Mouse (Mus musculus) cerebellum, adult 18-20 months (tissue): ENCODE results near the gene Spats1.
"Not testable (repeated sequence)": the region's sequence is repeated elsewhere in the genome, so short reads cannot be mapped to it uniquely, and the experiment has no call there.

Experiments
- DNase-seq, 2 experiments: peaks; one replicate each; pipeline ENCODE4 v3.0.0; 2021

Spats1 gene

GRCm38 (mm10) chr17:45488321-45489254, 13.4 kb upstream of the Spats1 start:
- DNase-seq, result no peak

DNA sequence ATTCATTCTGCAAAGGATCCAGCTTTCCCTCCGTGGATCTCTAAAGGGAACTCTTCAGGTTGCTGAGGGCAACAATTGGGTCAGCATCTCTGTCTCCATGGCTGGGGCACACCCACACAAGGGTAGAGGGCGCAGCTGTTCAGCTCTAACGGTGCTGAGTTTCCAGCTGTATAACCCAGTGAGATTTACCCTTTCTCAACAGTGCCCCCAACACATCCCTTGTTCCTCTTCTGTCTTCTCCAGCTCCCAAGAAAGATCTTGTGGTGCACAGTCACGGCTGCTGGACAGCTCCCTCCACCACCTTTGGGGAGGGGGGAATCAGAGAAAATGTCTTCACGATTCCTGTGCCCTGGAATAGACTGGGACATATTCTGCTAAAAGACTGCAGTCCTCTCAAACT, 12.0 kb upstream of the Spats1 start:
- no peak for DNase-seq

GRCm38 (mm10) chr17:45485581-45485980, 10.4 kb upstream of the Spats1 start:
- no peak for DNase-seq

DNA sequence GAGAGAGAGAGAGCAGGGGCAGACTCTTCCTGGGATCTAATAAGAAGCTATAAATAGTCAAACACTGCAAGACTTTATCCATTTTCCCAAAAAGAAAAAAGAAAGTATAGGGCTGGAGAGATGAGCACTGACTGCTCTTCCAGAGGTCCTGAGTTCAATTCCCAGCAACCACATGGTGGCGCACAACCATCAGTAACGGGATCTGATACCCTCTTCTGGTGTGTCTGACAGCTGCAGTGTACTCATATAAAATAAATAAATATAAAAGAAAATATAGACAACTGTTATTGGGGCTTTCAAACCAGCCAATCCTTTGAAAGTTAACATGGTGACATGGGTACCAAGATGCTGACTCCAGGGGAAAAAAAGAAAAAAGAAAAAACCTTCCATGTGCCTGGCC, 5.2 kb upstream of the Spats1 start:
- peak; percentile 22 to 36 for DNase-seq

DNA sequence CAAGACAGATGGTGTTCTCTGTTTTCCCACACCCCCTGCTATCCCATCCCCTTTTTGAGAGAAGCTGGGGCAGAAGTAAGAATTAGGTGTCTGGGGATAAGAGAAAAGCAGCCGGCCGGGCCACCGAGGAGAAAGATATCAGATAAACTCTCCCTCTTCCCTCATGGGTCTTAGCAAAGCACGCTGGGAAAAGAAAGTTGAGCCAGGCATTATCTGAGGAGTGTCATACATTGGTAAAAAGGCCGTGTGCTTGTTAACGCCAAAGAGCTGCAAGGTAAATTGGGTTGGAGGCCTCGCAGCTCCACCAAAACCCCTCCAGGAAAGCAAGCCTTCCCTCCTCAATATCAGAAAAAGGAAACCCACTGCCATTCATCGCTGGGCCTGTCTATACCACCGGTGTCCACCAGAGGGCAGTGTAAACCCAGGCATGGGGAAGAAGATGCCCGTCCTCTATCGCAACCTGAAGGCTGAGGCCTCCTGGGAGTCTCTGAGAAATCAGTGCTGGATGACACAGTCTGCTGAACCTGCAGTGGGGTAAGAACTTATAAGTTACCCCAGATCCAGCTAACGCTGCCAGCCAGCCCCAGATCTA, 3.1 kb upstream of the Spats1 start:
- peak; percentile 87 to 91 for DNase-seq

DNA sequence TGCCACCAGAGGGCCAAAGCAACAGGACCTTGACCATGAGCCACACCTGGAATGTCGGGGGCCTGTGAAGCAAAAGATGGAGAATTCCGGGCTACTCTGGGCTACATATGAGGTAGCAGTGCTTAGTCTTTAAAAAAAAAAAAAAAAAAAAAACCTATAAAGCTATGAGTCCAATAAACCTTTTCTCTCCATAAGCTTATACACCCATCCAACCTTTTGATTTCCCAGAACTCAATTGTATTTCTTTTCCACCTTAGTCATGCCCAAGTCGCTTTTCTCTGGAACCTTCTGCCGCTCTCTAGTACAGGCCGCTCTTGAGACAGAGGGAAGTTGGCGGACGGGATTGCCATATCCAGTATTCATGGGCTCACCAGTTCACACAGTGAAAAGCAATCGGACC, 1.1 kb downstream of the Spats1 start:
- DNase-seq, result peak in 1 of 2 experiments; percentile 12

GRCm38 (mm10) chr17:45473667-45474066, 1.5 kb downstream of the Spats1 start:
- DNase-seq, result no peak

GRCm38 (mm10) chr17:45470726-45471125, 4.5 kb downstream of the Spats1 start:
- no peak for DNase-seq

DNA sequence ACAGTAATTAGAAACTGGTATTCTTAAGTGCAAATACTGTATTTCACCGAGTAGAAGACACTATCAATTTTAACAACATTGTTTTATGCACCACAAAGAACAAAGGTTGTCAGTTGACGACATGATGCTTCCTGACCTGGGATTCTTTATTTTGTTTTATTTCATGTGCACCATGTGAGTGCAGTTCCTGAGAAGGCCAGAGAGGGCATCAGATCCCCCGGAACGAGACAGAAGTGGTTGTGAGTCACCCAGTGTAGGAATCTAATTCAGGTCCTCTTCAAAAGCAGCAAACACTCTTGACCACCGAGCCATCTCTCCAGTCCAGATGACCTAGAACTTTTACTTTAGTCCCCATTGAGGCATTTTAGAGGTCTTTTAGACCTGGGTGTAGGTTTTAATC, 6.9 kb downstream of the Spats1 start:
- no peak for DNase-seq

DNA sequence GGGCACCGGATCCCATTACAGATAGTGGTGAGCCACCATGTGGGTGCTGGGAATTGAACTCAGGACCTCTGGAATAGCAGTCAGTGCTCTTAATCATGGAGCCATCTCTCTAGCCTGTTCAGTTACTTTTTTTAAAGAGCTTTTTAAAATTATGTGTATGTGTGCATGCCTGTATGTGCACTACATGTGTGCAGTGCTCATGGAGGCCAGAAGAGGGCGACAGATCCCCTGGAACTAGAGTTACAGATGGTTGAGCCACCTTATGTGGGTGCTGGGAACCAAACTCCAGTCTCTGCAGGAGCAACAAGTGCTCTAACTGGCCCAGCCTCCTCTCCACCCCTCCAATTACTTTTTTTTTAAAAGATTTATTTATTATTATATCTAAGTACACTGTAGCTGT, 8.5 kb downstream of the Spats1 start:
- DNase-seq, result no peak

DNA sequence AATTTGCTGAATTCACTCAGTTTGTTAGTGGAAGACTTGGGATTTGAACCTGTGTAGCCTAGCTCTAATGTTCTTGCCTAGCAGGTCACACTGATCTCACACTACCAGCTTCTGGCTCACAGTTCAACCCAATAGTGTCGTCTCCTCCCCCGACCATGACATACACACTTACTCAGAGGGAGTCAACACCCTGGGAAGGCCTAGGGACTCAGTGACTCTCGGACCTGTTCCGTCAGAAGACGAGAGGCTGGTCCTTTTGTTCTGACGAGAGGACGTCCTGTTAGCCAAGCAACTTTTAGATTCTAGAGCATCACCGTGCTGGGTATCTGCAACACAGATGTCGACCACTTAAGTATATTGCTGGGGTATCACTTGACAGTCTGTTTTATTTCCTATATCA, 11.0 kb downstream of the Spats1 start:
- no peak for DNase-seq

- no peak for DNase-seq
Measured at GRCm38 (mm10) chr17:45462506-45462905, 12.7 kb downstream of the Spats1 start.

DNA sequence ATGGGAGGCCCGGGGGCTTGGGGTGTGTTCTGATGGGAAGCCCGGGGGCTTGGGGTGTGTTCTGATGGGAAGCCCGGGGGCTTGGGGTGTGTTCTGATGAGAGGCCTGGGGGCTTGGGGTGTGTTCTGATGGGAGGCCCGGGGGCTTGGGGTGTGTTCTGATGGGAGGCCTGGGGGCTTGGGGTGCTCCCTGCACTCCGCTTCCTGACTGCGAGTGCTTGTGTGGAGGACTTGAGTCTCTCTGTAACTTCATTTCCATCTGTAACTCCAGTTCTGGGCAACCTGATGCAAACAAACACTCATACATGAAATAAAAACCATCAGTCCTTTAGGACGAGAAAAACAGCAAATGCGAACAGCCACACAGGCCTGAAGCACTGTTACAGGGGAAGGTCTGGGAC, 16.2 kb downstream of the Spats1 start:
- DNase-seq, result no peak

GRCm38 (mm10) chr17:45458516-45458915, 16.7 kb downstream of the Spats1 start:
- DNase-seq, result no peak

DNA sequence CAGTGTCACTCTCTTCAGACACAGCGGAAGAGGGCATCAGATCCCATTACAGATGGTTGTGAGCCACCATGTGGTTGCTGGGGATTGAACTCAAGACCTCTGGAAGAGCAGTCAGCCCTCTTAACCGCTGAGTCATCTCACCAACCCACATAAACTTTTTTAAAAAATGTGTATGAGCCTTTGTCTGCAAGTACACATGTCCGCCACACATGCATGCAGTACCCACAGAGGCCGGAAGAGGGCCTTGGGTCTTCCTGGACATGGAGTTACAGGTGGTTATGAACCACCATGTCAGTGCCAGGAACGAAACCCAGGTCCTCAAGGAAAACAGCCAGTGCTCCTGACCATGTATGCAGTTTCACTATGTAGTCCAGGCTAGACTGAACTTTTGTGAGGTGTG, 17.7 kb downstream of the Spats1 start:
- DNase-seq, result no peak

DNA sequence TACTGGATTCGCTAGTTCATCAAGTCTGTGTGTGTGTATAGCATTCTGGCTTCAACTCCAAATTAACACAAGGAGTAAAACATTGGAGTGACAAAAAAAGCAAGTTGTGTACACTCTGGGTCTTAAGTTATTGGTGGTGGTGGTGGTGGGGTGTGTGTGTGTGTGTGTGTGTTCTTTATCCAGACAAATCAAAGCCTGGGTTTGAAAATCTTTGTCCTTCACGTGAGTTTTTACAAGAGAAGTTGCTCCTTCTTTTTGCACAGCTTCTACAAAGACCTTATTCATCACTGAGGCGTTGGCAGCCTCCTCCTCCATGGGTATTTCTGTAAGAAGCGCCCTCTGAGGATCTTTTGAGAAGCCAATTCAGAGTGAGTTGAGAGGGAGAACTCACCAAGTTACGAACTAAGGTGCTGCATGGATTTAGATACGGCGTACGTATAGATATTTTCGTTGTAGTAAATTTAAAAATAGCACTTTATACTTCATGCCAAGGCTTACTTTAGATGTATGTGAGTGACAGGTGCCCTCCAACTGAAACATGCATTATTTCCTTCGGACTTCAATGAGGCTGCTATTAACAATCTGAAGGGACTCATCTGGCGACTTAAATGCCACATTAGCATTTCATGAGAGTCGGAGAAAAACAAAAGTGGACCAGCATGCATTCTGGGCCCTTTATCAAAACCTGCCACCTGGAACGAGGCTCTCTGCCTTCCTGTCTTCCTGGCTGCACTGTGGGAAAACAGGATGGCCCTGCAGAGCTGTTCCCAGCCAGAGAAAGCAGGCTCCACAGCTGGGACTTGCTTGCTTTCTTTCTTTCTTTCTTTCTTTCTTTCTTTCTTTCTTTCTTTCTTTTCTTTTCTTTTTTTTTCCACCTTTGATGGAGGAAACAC, 18.7 kb downstream of the Spats1 start:
- DNase-seq, result no peak

- DNase-seq, result not testable (repeated sequence)
Measured at GRCm38 (mm10) chr17:45455783-45456182, 19.4 kb downstream of the Spats1 start.

GRCm38 (mm10) chr17:45454794-45455193, 20.4 kb downstream of the Spats1 start:
- DNase-seq, result no peak

GRCm38 (mm10) chr17:45452271-45452670, 22.9 kb downstream of the Spats1 start:
- DNase-seq, result no peak

GRCm38 (mm10) chr17:45450153-45450552, 25.1 kb downstream of the Spats1 start:
- DNase-seq, result no peak

DNA sequence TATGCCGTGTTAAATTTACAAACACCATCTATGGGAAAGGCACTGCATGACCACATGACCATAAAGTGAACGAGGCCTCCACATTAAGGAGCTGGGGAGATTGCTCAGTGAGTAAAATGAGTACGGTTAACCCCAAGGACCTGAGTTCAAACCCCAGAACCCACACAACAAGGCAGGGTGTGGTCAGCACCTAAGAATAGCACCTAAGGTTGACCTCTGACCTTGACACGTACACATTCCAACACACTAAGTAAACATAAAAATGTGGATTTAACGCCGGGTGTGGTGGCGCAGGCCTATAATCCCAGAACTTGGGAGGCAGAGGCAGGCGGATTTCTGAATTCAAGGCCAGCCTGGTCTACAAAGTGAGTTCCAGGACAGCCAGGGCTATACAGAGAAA, 25.6 kb downstream of the Spats1 start:
- DNase-seq, result no peak

DNA sequence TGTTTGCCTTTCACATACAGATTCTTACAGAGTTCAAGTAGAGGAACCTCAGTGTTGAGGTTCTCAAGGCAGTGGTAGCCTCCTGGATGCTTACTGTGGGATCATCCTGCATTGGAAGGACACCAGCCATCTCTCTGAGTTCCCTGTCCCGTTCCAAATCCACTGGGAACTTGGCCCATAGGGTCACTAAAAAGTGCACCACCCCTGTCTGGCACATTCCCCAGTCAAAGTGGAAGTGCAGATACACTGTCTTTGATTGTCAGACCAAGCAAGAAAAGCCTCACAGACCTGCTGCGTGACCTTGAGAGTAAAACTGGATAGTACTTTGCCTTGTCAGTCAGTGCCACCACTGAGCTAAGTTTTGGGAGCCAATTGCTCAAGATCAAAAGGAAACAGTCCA, 28.2 kb downstream of the Spats1 start:
- no peak for DNase-seq

DNA sequence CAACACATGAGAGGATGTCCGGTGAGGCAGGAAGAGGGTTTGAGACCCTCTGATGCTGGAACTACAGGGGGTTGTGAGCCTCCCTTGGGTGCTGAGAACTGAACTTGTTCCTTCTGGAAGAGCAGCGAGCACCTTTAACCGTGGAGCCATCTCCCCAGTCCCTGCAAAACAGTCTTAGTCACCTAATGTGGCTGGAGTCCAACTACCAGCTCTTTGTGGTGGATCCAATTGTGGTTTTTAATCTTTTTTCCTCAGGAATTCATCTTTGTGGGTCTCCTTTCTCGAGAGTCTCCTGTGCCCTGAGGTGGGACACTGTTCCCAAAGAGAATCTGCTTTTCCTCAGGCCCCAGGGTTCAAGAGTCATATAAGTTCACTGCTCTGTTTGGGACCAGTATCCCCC, 29.3 kb downstream of the Spats1 start:
- no peak for DNase-seq

DNA sequence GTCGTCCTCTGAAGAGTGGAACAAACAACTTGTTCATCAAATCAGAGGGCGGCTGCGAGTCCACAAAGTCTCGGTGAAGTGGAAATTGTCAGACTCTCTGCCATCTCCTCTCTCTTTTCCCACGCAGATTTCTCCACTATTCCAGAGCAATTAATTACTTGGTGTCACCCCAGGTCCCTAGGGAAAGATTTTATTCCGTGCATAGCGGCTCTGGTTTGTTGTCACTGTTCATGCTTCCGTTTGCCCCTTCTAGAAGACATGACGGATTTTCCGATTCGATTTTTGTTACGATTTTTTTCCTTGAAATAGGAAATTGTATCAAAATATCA, 41.0 kb downstream of the Spats1 start:
- DNase-seq, result no peak
